Mouse (Mus musculus) stomach, postnatal 0 days (tissue): Measurements from ENCODE around the gene Tmem189. TPM values are rescaled to one million over a fixed set of nuclear protein-coding genes. Genes with fewer than 3 reads are reported as not detected.
A peak's percentile ranks its signal among the peaks of the same experiment; 100 is the strongest.

ENCODE experiments used
- ATAC-seq: fragments of 200-750 bp; cut with Nextera tagmentation; 2 replicates; pipeline ENCODE4 v1.8.0; 2017; ENCODE audit not compliant: low FRiP score, low TSS enrichment
- DNase-seq: peaks from one replicate; pipeline ENCODE4 v3.0.0-alpha.2; 2016; ENCODE audit warnings: low spot score
- H3K27ac ChIP-seq: fragments of 300-500 bp; sonication (generic); replicated peaks from 2 replicates; pipeline ENCODE4 v1.5.1; 2014; ENCODE audit warnings: mild to moderate bottlenecking, control low read depth
- H3K27me3 ChIP-seq: fragments of 300-500 bp; sonication (generic); 2 replicates; pipeline ENCODE4 v1.6.1; 2014; ENCODE audit warnings: low read length; ENCODE audit not compliant: control insufficient read depth, insufficient read depth
- H3K36me3 ChIP-seq: fragments of 300-500 bp; sonication (generic); 2 replicates; pipeline ENCODE4 v1.6.1; 2014; ENCODE audit warnings: low read length, mixed read lengths; ENCODE audit not compliant: control insufficient read depth, insufficient read depth
- H3K4me1 ChIP-seq: fragments of 300-500 bp; sonication (generic); replicated peaks from 2 replicates; pipeline ENCODE4 v1.6.1; 2014; ENCODE audit warnings: antibody characterized with exemption; ENCODE audit not compliant: control insufficient read depth, insufficient read depth
- H3K4me2 ChIP-seq: fragments of 300-500 bp; sonication (generic); replicated peaks from 2 replicates; pipeline ENCODE4 v1.6.1; 2014; ENCODE audit warnings: low read depth, mild to moderate bottlenecking, control low read depth, moderate library complexity
- H3K4me3 ChIP-seq: fragments of 300-500 bp; sonication (generic); 2 replicates; pipeline ENCODE4 v1.5.1; 2014; ENCODE audit warnings: low read depth, low read length, control low read depth
- H3K9ac ChIP-seq: fragments of 300-500 bp; sonication (generic); 2 replicates; pipeline ENCODE4 v1.6.1; 2014; ENCODE audit warnings: mild to moderate bottlenecking, low read length, control low read depth, mixed read lengths
- H3K9me3 ChIP-seq: fragments of 300-500 bp; sonication (generic); 2 replicates; pipeline ENCODE4 v1.6.1; 2016; ENCODE audit warnings: low read length; ENCODE audit not compliant: control insufficient read depth
- CTCF ChIP-seq: IDR thresholded peaks from 2 replicates; pipeline ENCODE4 v1.5.1; 2016; ENCODE audit warnings: antibody characterized with exemption, low read depth, mild to moderate bottlenecking, moderate library complexity
- EP300 ChIP-seq: optimal IDR thresholded peaks from 2 replicates; pipeline ENCODE3; 2016; ENCODE audit warnings: antibody characterized with exemption
- WGBS: fragments of 180-500 bp; shearing (Covaris S2); extraction: QIAGEN DNeasy Blood & Tissue Kit; methylation state at CpG from one replicate; pipeline ENCODE4 v1.1.7; 2014; 5-methylcytosine and 5-hydroxymethylcytosine counted together
- polyA plus RNA-seq: library from polyadenylated mRNA; unstranded; fragments of >200 nt; fragmentation: Nextera tagmentation; extraction: Ambion mirVana; gene quantifications from 2 replicates; pipeline ENCODE4 v1.2.1, GENCODE M21; 2015

Tmem189 gene
- polyA plus RNA-seq, 1 experiment from 2014 or later = 74.6 TPM

GRCm38 (mm10) chr2:167696143-167696542 is 6.5 kb upstream of the Tmem189 start:
- no peak for DNase-seq
- WGBS = 68% methylated on average over 7 of the region's 7 CpGs
- H3K27ac ChIP-seq = peak overlapping the region; percentile 63
- H3K9me3 ChIP-seq = no peaks in the 10 kb centered on the region
- H3K4me3 ChIP-seq = no peak overlapping the region
- peak overlapping the region; percentile 23; the same call in 1 of the 2 replicates for H3K9ac ChIP-seq
- no peak for ATAC-seq
- no peaks in the 10 kb centered on the region for H3K4me1 ChIP-seq
- H3K27me3 ChIP-seq = no peaks in the 10 kb centered on the region
- H3K36me3 ChIP-seq = no peaks in the 10 kb centered on the region
- H3K4me2 ChIP-seq = no peak overlapping the region
- TF ChIP-seq EP300 = no peak
- no peak for TF ChIP-seq CTCF

DNA sequence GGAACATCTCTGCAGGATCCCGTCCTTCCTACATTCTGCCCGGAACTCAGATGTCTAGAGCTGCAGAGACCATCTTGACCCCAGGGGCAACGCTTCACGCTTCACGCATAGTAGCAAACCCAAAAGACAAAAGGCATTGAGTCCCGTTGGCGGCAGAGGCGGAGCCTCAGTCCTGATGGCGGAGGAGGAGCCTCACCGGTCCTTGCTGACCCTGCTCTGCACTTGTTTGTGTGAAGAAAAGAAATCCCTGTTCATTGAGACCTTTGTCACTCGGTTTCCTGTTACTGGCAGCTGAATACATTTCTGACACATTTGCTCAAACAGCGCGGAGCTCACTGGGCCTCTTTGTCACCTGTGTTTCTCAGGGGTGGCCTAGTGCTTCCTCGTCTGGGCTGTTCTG is 5.9 kb upstream of the Tmem189 start:
- peak overlapping the region; percentile 63 for H3K27ac ChIP-seq
- DNase-seq = peak; percentile 59

DNA sequence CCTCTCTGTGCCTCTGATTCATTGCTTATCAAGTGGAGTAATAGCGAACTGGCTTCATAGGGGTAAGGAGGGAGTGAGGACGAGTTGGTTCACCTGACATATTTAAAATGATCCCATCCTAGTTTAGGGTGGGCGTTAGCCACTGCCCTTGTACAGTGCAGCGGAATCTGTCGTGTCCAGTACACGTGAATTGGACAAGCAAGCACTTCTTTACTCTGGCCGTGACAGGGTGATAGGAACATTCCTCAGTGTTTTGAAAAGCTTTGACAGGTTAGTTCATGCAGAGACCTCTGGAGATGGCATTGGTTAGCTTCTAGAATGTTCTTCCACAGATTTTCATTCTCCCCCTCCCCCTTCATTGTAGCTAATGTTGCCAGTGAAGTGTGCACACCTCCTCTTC is 5.3 kb upstream of the Tmem189 start:
- no peak overlapping the region; the same call in 1 of the 2 replicates for H3K27ac ChIP-seq
- 96% methylated on average over 7 of the region's 7 CpGs for WGBS

More for the DNA sequence above, 5.9 kb upstream of the Tmem189 start:
- WGBS = 68% methylated on average over 14 of the region's 14 CpGs
- H3K4me2 ChIP-seq = no peak overlapping the region
- no peak overlapping the region for H3K9ac ChIP-seq
- no peaks in the 10 kb centered on the region for H3K27me3 ChIP-seq
- H3K4me3 ChIP-seq = no peak overlapping the region
- no peaks in the 10 kb centered on the region for H3K9me3 ChIP-seq
- H3K4me1 ChIP-seq = no peaks in the 10 kb centered on the region
- H3K36me3 ChIP-seq = no peaks in the 10 kb centered on the region
- TF ChIP-seq EP300 (no peak), CTCF (no peak)
- ATAC-seq = peak; percentile 39

DNA sequence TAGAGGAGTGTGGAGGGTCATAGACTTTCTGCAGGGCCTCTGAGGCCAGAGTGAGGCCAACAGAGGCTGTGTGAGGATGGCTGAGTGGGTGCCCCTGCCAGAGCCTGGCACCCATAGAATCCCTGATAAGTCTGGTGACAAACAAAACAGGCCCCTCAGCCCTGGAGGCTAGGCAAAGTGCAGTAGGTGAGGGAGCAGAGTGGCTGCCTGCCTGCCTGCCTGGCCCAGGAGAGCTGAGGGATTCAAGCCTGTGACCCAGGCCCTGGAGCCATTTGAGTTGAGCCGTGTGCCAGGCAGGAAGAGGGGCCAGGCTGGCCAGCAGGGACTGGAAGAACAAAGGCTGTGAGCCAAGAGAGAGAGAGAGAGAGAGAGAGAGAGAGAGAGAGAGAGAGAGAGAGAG is 4.6 kb upstream of the Tmem189 start:
- TF ChIP-seq EP300 (no peak), CTCF (no peak)
- Histone ChIP-seq H3K9ac (no peak overlapping the region), H3K27me3 (no peaks in the 10 kb centered on the region), H3K36me3 (no peaks in the 10 kb centered on the region), H3K4me3 (no peak overlapping the region), H3K9me3 (no peaks in the 10 kb centered on the region), H3K4me1 (no peaks in the 10 kb centered on the region), H3K4me2 (no peak overlapping the region), H3K27ac (0 out of 2 replicates have a peak overlapping the region, but pooled peaks have one; percentile 49)
- no peak for DNase-seq
- WGBS = 46% methylated on average over 1 of the region's 1 CpGs
- no peak for ATAC-seq

More for the DNA sequence above, 5.3 kb upstream of the Tmem189 start:
- Histone ChIP-seq H3K4me2 (no peak overlapping the region), H3K9me3 (no peaks in the 10 kb centered on the region), H3K9ac (no peak overlapping the region), H3K27me3 (no peaks in the 10 kb centered on the region), H3K36me3 (no peaks in the 10 kb centered on the region), H3K4me3 (no peak overlapping the region), H3K4me1 (no peaks in the 10 kb centered on the region)
- TF ChIP-seq EP300 = no peak
- no peak for TF ChIP-seq CTCF
- DNase-seq = no peak
- no peak for ATAC-seq

DNA sequence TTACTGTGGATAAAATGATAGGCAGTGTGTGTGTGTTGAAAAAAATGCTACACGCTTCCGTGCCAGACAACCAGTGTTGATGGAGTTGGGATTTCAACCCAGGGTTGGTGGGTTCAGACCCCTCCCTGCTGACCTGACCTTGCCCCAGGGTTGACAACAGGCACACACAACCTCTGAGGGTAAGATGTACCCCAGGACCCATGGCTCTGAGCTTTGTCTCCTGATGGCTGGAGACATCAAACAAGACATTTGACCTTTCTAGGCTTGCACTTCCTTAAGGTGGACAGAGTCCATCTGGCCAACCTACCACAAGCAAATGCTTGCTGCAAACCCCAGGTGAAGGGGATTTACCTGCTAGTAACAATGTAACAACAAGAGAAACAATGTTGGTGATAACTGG is 3.9 kb upstream of the Tmem189 start:
- 79% methylated on average over 2 of the region's 2 CpGs for WGBS
- H3K4me3 ChIP-seq = no peak overlapping the region
- no peak for DNase-seq
- no peak overlapping the region for H3K9ac ChIP-seq
- H3K27ac ChIP-seq = no peak overlapping the region
- H3K27me3 ChIP-seq = no peaks in the 10 kb centered on the region
- no peaks in the 10 kb centered on the region for H3K36me3 ChIP-seq
- ATAC-seq = no peak
- no peaks in the 10 kb centered on the region for H3K9me3 ChIP-seq
- TF ChIP-seq CTCF (no peak), EP300 (no peak)
- no peaks in the 10 kb centered on the region for H3K4me1 ChIP-seq
- H3K4me2 ChIP-seq = no peak overlapping the region

- Histone ChIP-seq H3K9me3 (no peaks in the 10 kb centered on the region), H3K9ac (no peak overlapping the region), H3K4me2 (no peak overlapping the region), H3K4me3 (no peak overlapping the region), H3K4me1 (no peaks in the 10 kb centered on the region), H3K27me3 (no peaks in the 10 kb centered on the region), H3K27ac (no peak overlapping the region), H3K36me3 (no peaks in the 10 kb centered on the region)
- WGBS = 63% methylated on average over 3 of the region's 3 CpGs
- TF ChIP-seq CTCF (no peak), EP300 (no peak)
- ATAC-seq = no peak
- DNase-seq = no peak
Observed at GRCm38 (mm10) chr2:167692831-167693230, 3.2 kb upstream of the Tmem189 start.
